Mouse (Mus musculus): ENCODE measurements around the gene Rad9a.

DNA sequence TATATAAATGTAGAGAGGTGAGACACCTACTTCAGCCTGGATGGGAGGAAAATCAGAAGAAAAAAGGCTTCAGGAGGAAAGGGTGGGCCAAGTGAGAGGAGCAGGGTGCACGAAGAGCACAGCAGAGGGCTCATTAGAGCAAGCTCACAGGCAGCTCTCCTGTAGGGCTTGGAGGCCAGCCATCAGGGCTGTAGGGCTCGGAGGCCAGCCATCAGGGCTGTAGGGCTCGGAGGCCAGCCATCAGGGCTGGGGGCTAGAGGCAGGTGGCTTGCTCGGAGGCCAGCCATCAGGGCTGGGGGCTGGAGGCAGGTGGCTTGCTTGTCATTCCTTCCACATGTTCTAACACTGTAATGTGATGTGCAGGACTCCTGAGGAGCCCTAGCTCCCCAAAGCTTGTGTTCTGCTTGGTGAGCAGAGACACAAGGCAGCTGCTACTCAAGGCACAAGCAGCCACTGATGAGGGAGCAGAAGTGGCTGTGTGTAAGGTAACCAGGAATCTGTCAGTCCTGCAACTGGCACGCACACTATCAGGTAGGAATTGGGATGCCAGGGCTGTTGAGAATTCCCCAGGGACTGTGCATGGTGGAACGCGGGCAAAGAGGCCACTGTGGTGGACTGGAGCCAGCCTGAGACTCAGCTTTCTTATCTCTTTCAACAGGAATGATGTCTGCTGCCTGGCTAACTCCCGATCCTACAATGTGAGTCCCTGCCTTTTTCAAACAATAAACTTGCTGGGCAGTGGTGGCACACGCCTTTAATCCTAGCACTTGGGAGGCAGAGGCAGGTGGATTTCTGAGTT, 34.6 kb downstream of the Rad9a start:
- TF ChIP-seq CTCF (IDR thresholded peaks at IDR 0.05; ENCODE audit: control insufficient read depth, insufficient read depth, low read length), result no peak
- no peak for TF ChIP-seq POLR2A (IDR thresholded peaks at IDR 0.05; ENCODE audit: borderline replicate concordance, control insufficient read depth, low read depth, low read length)

Data from bone marrow, adult 2 months (tissue).